Mouse (Mus musculus) forebrain, embryonic 13.5 days (tissue): ENCODE data around the gene Gm14569. TPM values are rescaled to one million over a fixed set of nuclear protein-coding genes. Genes with fewer than 3 reads are reported as not detected.

Experiments used
- ATAC-seq: fragments of 200-750 bp; cut with Nextera tagmentation; 2 replicates; pipeline ENCODE4 v1.8.0; 2017
- H3K27ac ChIP-seq: fragments of 300-500 bp; sonication (generic); 2 replicates; pipeline ENCODE4 v1.5.1; 2015; ENCODE audit warnings: inconsistent platforms, mild to moderate bottlenecking, moderate library complexity
- H3K27me3 ChIP-seq: fragments of 300-500 bp; sonication (generic); 2 replicates; pipeline ENCODE4 v1.6.1; 2015; ENCODE audit warnings: mild to moderate bottlenecking, inconsistent platforms
- H3K36me3 ChIP-seq: fragments of 300-500 bp; sonication (generic); 2 replicates; pipeline ENCODE4 v1.6.1; 2015; ENCODE audit warnings: mild to moderate bottlenecking, inconsistent platforms; ENCODE audit not compliant: poor library complexity, severe bottlenecking
- H3K4me1 ChIP-seq: fragments of 300-500 bp; sonication (generic); 2 replicates; pipeline ENCODE4 v1.6.1; 2015; ENCODE audit warnings: inconsistent platforms
- H3K4me2 ChIP-seq: fragments of 300-500 bp; sonication (generic); 2 replicates; pipeline ENCODE4 v1.6.1; 2015; ENCODE audit warnings: inconsistent platforms, mild to moderate bottlenecking, moderate library complexity
- H3K4me3 ChIP-seq: fragments of 300-500 bp; sonication (generic); 2 replicates; pipeline ENCODE4 v1.5.1; 2015; ENCODE audit warnings: mild to moderate bottlenecking, inconsistent platforms
- H3K9ac ChIP-seq: fragments of 300-500 bp; sonication (generic); 2 replicates; pipeline ENCODE4 v1.6.1; 2015; ENCODE audit warnings: mild to moderate bottlenecking, inconsistent platforms
- H3K9me3 ChIP-seq: fragments of 300-500 bp; sonication (generic); replicated peaks from 2 replicates; pipeline ENCODE4 v1.6.1; 2016; ENCODE audit warnings: inconsistent platforms
- WGBS: fragments of 180-500 bp; shearing (Covaris S2); methylation state at CpG from one replicate; pipeline ENCODE4 v1.1.7; 2015; 5-methylcytosine and 5-hydroxymethylcytosine counted together
- polyA plus RNA-seq: library from polyadenylated mRNA; unstranded; fragments of >200 nt; fragmentation: Nextera tagmentation; extraction: Ambion mirVana; gene quantifications from 2 replicates; pipeline ENCODE4 v1.2.1, GENCODE M21; 2015

Gene Gm14569
- not detected in 2 replicates for polyA plus RNA-seq

DNA sequence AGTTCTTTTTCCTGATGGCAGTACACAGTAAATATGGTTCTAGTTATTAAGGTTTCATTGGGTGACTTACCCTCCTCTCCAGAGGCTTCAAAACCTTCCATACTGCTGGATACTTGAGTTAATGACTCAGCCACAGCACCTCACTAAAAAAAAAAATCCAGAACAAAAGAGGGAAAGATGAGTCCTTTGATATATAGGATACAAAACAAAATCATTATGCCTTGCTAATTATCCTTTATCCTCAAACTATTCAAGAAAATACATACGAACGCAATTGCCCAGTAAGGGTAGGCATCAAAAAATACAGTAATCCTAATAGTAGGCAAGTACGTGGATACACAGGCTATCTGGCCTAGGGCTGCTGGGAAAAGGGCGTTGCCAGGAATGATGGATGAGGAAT, at the start of gene Gm14569:
Gene Gm14569 (minus strand): TSS at position 101 of the 400 bp plus-strand sequence.
- Histone ChIP-seq H3K4me3 (no peak within 1 kb of the TSS), H3K9ac (no peak within 1 kb of the TSS), H3K27ac (no peak within 1 kb of the TSS), H3K4me2 (no peak within 1 kb of the TSS), H3K27me3 (no peaks in the 10 kb centered on the region), H3K4me1 (no peaks in the 10 kb centered on the region), H3K9me3 (no peaks in the 10 kb centered on the region), H3K36me3 (no peaks in the 10 kb centered on the region)
- ATAC-seq: no peak
- WGBS: 86% methylated on average over 4 of the region's 4 CpGs

DNA sequence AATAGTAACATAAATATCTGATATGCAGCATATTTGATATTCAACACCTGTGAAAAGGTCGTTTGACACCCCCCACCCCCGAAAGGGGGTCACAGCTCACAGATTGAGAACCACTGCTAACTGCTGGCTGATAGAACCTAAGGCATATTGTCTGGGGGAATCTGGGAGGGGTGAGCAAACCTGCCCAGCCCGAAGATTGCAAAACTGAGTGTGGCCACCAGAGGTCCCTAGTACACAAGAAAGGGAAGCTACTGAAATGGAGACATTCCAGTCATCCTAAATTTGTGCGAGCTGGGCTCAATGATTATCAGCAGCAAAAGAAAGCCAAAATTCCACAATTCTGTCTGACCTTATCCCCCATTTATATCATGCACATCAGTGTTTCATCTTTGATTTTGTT, 42.9 kb upstream of the Gm14569 start:
- Histone ChIP-seq H3K4me1 (no peaks in the 10 kb centered on the region), H3K9ac (no peak overlapping the region), H3K4me2 (no peak overlapping the region), H3K4me3 (no peak overlapping the region), H3K27ac (no peak overlapping the region), H3K27me3 (no peaks in the 10 kb centered on the region), H3K36me3 (no peaks in the 10 kb centered on the region), H3K9me3 (no peaks in the 10 kb centered on the region)
- peak; percentile 53 for ATAC-seq
- WGBS: 14% methylated on average over 4 of the region's 4 CpGs

DNA sequence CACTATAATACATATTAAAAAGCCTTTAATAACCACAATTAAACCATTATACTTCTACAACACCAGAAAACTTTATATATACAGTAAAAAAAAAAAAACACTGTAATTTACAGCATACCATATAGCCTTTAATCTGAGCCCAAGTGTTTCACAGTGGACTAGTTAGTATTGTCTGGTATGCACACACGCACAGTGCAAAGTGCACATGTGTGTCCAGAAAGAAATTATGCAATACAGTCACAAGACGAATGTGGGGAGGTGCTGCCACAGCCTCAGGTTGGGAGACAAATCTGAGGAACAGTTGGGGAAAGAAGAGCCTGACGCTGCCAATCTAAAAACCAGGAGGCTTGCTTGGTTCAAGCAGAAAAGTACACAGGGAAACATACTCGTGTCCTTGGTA, 42.1 kb upstream of the Gm14569 start:
- Histone ChIP-seq H3K36me3 (no peaks in the 10 kb centered on the region), H3K4me3 (no peak overlapping the region), H3K27ac (no peak overlapping the region), H3K9ac (no peak overlapping the region), H3K27me3 (no peaks in the 10 kb centered on the region), H3K4me1 (no peaks in the 10 kb centered on the region), H3K9me3 (no peaks in the 10 kb centered on the region), H3K4me2 (no peak overlapping the region)
- WGBS: 73% methylated on average over 4 of the region's 4 CpGs
- no peak for ATAC-seq

DNA sequence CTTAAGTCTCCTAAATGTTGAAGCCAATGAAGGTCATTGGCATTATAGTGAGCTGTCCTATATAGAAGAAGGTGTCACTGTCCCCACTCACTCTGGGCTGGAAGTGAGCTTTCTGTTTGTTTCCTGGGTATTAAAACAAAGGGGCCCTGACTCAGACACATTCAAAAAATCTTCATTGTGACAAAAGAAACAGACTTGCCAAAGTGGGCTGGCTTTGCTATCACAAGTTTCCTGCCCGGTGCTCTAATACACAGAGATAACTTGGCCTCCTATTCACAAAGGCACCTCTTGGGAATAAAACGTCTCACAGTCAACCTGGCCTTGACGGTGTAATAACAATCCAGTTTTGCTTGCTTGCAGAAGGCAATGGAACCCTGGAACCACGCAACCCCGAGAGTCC, 38.6 kb upstream of the Gm14569 start:
- Histone ChIP-seq H3K36me3 (no peaks in the 10 kb centered on the region), H3K4me2 (no peak overlapping the region), H3K4me3 (no peak overlapping the region), H3K4me1 (no peaks in the 10 kb centered on the region), H3K9ac (no peak overlapping the region), H3K27me3 (no peaks in the 10 kb centered on the region), H3K9me3 (no peaks in the 10 kb centered on the region), H3K27ac (no peak overlapping the region)
- no peak for ATAC-seq
- whole genome bisulfite sequencing: 79% methylated on average over 5 of the region's 5 CpGs

DNA sequence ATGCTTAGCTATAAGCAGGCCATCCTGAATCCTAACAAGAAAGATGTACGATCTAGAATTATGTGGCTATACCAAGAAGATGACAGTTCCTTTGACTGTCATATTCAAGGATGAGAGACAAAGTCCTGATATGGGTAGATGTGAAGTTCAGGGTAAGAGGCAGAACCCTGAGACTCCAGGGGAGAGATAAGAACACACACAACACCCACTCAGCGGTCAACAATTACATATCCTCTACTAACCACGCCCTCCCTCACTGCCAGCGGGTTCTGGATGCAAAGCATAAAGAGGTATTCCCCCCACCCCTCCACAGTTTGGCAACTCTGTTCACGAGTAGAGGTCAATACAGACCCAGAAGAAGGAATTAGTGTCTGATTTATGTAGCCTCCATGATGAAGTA, 32.1 kb upstream of the Gm14569 start:
- WGBS: 73% methylated on average over 5 of the region's 5 CpGs
- no peaks in the 10 kb centered on the region for H3K36me3 ChIP-seq
- H3K27me3 ChIP-seq: no peaks in the 10 kb centered on the region
- H3K4me1 ChIP-seq: no peaks in the 10 kb centered on the region
- no peak overlapping the region for H3K4me3 ChIP-seq
- H3K4me2 ChIP-seq: no peak overlapping the region
- H3K9me3 ChIP-seq: no peaks in the 10 kb centered on the region
- ATAC-seq: no peak
- no peak overlapping the region for H3K9ac ChIP-seq
- H3K27ac ChIP-seq: no peak overlapping the region

DNA sequence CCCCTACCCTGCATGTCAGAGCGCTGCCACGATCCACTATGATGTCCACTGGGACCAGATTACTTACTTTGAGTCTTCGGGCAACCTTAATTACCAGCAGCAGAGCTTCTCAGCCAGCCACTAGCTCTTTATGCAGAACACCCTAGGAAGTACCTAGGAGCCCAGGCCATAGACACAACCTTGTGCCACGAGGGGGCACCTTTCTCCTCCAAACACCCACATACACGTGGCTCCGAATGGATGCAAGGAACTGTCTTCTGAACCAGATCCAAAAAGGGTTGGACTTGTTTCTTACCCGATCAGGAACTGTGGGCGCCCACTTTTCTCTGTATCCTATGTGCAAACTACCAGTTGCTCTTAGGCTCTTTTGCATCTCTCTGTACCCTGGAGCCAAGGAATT, 22.1 kb upstream of the Gm14569 start:
- H3K9ac ChIP-seq: no peak overlapping the region
- no peaks in the 10 kb centered on the region for H3K4me1 ChIP-seq
- no peak overlapping the region for H3K27ac ChIP-seq
- H3K9me3 ChIP-seq: no peaks in the 10 kb centered on the region
- no peak overlapping the region for H3K4me3 ChIP-seq
- WGBS: 58% methylated on average over 8 of the region's 8 CpGs
- H3K36me3 ChIP-seq: no peaks in the 10 kb centered on the region
- no peak overlapping the region for H3K4me2 ChIP-seq
- ATAC-seq: no peak
- H3K27me3 ChIP-seq: no peaks in the 10 kb centered on the region

DNA sequence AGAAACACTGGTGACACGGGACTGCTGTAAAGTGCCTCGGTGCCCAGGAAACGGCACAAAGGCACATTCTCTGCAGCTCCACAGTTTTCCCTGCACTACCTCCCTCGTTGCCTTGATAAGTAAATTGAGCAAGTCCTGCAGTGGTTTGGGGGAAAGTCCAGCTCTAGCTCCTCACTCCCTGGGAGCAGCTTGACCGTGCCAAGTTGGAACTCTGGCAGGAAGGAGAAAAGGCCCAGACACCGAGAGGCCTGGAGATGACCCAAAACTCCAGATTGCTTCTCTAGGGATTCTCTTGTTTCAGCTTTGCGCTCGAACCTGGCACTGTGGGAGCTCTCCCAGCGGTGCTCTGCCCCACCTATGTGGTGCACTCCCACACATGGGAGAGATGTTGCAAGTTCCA, 21.6 kb upstream of the Gm14569 start:
- Histone ChIP-seq H3K27ac (no peak overlapping the region), H3K4me1 (no peaks in the 10 kb centered on the region), H3K27me3 (no peaks in the 10 kb centered on the region), H3K4me3 (no peak overlapping the region), H3K9ac (no peak overlapping the region), H3K9me3 (no peaks in the 10 kb centered on the region), H3K4me2 (no peak overlapping the region), H3K36me3 (no peaks in the 10 kb centered on the region)
- WGBS: 62% methylated on average over 9 of the region's 9 CpGs
- ATAC-seq: no peak

DNA sequence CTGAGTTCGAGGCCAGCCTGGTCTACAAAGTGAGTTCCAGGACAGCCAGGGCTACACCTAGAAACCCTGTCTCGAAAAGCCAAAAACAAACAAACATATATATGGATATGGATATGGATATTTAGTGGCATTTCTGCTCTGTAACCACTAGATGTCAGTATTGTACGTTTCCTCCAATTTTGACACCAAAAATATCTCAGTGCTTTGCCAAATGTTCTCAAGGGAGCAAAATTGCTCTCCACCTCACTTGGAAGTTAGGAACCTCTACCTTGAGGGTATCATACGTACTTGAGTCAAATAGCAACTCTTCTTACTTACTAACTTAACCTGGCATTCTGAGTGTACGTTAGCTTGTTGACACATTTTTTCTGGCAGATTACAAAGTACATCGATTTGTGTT, 15.2 kb upstream of the Gm14569 start:
- H3K27me3 ChIP-seq: no peaks in the 10 kb centered on the region
- H3K9me3 ChIP-seq: no peaks in the 10 kb centered on the region
- H3K9ac ChIP-seq: no peak overlapping the region
- no peaks in the 10 kb centered on the region for H3K4me1 ChIP-seq
- no peak overlapping the region for H3K4me3 ChIP-seq
- H3K4me2 ChIP-seq: no peak overlapping the region
- no peaks in the 10 kb centered on the region for H3K36me3 ChIP-seq
- no peak overlapping the region for H3K27ac ChIP-seq
- WGBS: 58% methylated on average over 6 of the region's 6 CpGs
- ATAC-seq: no peak

DNA sequence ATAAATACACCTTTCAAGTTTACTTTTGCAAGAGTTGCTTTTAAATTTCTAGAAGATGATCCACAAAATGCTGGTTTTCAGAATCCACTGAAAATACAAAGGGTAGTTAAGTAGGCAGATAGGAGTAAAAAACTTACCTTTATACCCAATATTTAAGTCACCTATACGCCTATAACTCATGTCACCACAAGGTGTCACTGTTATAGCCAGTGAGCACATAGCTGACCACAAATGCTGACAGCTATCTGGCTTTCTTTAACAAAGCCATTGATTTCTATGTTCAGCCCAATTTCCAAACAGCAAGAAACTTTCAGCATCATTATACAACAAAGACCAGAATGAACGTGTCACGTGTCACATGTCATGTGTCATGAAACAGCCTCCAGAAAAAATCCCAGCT, 2.1 kb downstream of the Gm14569 start:
- H3K4me1 ChIP-seq: no peaks in the 10 kb centered on the region
- no peak overlapping the region for H3K27ac ChIP-seq
- no peaks in the 10 kb centered on the region for H3K9me3 ChIP-seq
- no peak for ATAC-seq
- H3K9ac ChIP-seq: no peak overlapping the region
- H3K27me3 ChIP-seq: no peaks in the 10 kb centered on the region
- 39% methylated on average over 3 of the region's 3 CpGs for WGBS
- no peak overlapping the region for H3K4me2 ChIP-seq
- H3K4me3 ChIP-seq: no peak overlapping the region
- H3K36me3 ChIP-seq: no peaks in the 10 kb centered on the region

DNA sequence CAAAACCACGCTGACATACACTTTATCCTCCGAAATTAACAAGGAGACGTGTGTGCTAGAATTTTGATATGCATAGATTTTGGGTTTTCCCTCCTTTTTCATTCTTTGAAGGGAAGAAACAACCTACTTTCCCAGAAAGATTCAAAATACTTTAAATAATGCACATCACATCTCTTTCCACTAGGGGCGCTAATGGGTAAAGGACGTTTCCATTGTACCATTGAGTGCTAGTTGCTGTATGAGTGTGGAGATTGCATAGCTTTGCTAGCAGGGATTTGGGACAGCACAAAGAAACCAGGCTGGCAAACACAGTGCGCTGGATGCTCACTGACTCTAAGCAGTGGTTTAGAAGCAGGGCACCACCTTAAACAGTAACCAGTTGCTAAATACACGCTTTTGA, 3.6 kb downstream of the Gm14569 start:
- no peaks in the 10 kb centered on the region for H3K9me3 ChIP-seq
- WGBS: 45% methylated on average over 7 of the region's 7 CpGs

DNA sequence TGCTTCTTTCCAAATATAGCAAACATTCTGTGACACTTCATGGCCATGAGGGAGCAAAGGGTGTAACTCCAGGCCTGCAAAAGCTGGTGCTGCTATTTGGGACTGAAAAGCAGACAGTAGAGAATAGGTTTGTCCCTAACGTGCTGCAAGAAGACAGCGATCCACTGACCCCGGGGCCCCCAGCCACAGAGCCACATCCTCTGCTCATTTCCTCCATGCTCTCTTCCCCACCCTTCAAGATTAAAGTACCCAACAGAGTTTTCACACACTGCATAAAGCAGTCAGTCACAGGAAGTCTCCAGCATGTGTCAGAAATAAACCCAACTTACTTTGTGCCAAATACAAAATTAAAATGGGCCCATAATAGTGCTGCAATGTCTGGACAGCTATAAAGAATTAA, 16.8 kb downstream of the Gm14569 start:
- no peaks in the 10 kb centered on the region for H3K27me3 ChIP-seq
- H3K4me3 ChIP-seq: no peak overlapping the region
- no peak overlapping the region for H3K9ac ChIP-seq
- ATAC-seq: no peak
- no peaks in the 10 kb centered on the region for H3K36me3 ChIP-seq
- H3K4me1 ChIP-seq: no peaks in the 10 kb centered on the region
- H3K4me2 ChIP-seq: no peak overlapping the region
- 95% methylated on average over 3 of the region's 3 CpGs for WGBS
- no peaks in the 10 kb centered on the region for H3K9me3 ChIP-seq
- H3K27ac ChIP-seq: no peak overlapping the region

More for the DNA sequence above, 3.6 kb downstream of the Gm14569 start:
- Histone ChIP-seq H3K27ac (no peak overlapping the region), H3K9ac (no peak overlapping the region), H3K4me3 (no peak overlapping the region), H3K4me1 (no peaks in the 10 kb centered on the region), H3K36me3 (no peaks in the 10 kb centered on the region), H3K27me3 (no peaks in the 10 kb centered on the region), H3K4me2 (no peak overlapping the region)
- no peak for ATAC-seq

DNA sequence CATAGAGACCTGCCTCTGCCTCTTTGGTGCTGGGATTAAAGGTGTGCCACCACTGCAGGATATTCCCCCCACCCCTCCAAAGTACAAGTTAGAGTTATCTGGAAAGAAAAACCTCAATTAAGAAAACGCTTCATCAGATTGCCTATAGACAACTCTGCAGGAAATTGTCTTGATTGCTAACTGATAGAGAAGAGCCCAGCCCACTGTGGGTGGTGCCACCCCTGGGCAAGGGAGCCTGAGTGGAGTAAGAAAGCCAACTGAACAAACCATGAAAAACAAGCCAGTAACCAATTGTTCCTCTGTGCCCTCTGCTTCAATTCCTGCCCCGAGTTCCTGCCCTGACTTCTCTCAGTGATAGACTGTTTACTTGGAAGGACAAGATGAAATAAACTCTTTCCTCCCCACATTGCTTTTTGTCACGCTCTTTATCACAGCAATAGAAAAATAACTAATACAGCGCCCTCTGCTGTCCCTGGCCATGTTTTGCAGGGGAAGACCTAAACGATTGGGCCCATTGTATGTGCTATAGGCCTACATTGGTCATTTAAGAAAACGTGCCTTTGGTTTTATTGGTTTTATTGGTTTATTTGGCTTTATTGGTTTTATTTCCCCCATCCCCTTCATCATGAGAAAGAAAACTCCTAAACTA, 17.4 kb downstream of the Gm14569 start:
- Histone ChIP-seq H3K27ac (no peak overlapping the region), H3K4me2 (no peak overlapping the region), H3K4me1 (no peaks in the 10 kb centered on the region), H3K9ac (no peak overlapping the region), H3K27me3 (no peaks in the 10 kb centered on the region), H3K36me3 (no peaks in the 10 kb centered on the region), H3K4me3 (no peak overlapping the region), H3K9me3 (no peaks in the 10 kb centered on the region)
- no peak for ATAC-seq
- 65% methylated on average over 6 of the region's 6 CpGs for WGBS

DNA sequence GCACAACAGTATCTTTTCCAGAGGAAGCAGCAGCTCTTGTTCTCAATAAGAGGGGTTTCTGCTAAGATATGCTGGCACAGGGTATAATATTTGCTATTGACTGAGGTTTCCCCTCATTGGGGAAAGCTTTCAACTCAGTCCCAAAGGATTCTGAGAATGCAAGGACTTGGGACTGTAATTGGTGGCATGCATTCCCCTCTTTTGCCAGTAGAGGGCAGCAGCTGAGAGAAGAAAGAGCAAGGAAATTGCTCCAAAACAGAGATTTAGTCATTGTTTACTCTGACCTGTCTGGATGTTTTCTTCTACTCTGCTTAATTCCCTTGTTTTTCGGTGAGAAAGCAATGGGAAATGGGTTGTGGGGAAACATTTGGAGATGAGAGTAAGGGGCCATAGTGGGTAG, 35.6 kb downstream of the Gm14569 start:
- H3K9me3 ChIP-seq: no peaks in the 10 kb centered on the region
- H3K9ac ChIP-seq: no peak overlapping the region
- H3K27me3 ChIP-seq: no peaks in the 10 kb centered on the region
- H3K4me3 ChIP-seq: no peak overlapping the region
- no peak for ATAC-seq
- no peak overlapping the region for H3K4me2 ChIP-seq
- no peaks in the 10 kb centered on the region for H3K36me3 ChIP-seq
- 50% methylated on average over 1 of the region's 1 CpGs for WGBS
- H3K27ac ChIP-seq: no peak overlapping the region
- no peaks in the 10 kb centered on the region for H3K4me1 ChIP-seq
